Mouse (Mus musculus) cerebellum, adult 11-12 months (tissue): ENCODE data around the gene 4930438A08Rik.
"Not testable (repeated sequence)": the region's sequence is repeated elsewhere in the genome, so short reads cannot be mapped to it uniquely, and the experiment has no call there.

Source experiments
- DNase-seq: peaks from one replicate; pipeline ENCODE4 v3.0.0; 2022

4930438A08Rik gene

DNA sequence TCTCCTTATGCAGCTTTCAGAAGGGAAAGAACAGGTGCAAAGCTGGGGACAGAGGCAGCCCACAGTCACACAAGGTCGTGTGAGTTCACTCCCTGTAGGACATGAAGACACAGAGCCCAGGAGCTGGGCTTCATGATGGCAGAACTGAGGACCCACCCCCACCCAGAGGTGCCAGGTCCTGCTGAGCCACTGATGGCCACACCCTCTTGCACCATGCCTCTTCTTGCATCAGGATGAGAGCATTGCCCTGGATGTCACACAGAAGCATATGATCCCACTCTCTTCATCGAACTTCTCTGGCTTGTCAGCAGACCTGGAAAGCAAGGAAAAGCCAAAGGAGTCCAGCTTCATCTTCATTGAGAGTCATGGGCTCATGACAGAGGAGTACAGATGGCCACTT lies at the start of gene 4930438A08Rik:
4930438A08Rik (plus strand) TSS at position 228 of the 400 bp plus-strand sequence.
- DNase-seq: no peak

- not testable (repeated sequence) for DNase-seq
Observed at GRCm38 (mm10) chr11:58224872-58225271, 49.7 kb upstream of the 4930438A08Rik start.

DNA sequence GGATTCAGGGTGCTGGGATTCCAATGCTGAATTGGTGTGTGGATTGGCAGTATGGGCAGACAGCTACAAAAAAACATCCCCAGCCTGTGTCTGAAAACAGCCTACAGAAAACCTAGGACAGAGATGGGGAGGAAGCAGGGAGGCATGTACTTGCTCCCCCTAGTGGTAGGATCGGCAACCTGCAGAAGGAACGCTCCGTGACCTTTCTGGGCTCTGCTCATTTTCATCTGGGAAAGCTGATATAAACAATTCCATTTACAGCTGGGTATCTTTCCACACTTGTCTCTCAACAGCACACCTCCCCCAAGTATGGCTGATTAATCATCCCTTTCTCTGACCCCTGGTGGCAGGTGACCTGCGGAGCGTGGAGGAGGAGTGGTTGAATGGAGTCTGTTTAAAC lies 48.9 kb upstream of the 4930438A08Rik start:
- peak; percentile 38 for DNase-seq

GRCm38 (mm10) chr11:58226425-58226824 lies 48.2 kb upstream of the 4930438A08Rik start:
- no peak for DNase-seq

- not testable (repeated sequence) for DNase-seq
Observed at GRCm38 (mm10) chr11:58228021-58228420, 46.6 kb upstream of the 4930438A08Rik start.

- no peak for DNase-seq
Observed at GRCm38 (mm10) chr11:58230396-58230910, 44.1 kb upstream of the 4930438A08Rik start.

- DNase-seq: no peak
Observed at GRCm38 (mm10) chr11:58231156-58231555, 43.4 kb upstream of the 4930438A08Rik start.

GRCm38 (mm10) chr11:58234551-58234950 lies 40.0 kb upstream of the 4930438A08Rik start:
- not testable (repeated sequence) for DNase-seq

GRCm38 (mm10) chr11:58235152-58235551 lies 39.4 kb upstream of the 4930438A08Rik start:
- DNase-seq: no peak

DNA sequence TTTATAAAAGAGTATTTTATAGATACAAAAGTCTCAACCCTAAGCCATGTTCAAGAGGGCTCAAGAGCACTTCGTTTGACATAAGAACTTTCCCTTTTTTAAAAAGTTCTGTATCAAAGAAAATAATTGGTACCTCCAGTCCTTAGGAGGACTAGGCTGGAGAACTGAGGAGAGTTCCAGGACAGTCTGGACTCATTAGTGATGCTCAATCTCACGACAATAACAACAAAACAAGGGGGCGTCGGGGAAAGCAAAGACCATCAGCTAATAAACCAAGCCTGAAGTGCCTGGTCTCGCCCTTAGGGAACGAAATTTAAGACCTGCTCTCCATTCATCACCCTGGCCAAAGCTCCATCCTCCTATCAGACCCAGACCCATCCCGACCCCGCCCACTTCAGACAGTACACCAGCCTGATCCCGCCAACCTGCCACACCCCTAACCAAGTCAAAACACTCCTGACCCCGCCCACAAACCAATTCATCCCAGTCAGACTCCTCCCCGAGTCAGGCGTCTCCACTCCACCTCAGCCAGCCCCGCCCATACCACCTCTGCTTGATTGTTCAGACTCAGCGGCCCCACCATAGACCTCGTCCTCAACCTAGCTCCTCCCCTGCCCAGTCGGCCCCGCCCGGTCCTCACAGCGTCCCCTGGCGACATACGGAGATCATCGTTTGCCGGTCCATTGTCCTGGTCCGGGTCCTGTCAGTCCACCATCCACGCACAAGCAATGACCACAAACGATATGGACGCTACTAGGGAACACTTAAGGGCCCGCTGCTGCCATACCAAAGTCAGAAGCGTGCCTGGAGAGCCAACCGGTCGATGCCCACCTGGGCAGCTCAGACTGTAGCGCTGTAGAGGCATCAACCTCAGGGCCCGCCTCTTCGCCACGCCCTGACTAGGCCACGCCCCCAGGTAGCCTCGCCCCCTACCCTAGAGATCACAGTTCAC lies 35.5 kb upstream of the 4930438A08Rik start:
- no peak for DNase-seq

- DNase-seq: no peak
Observed at GRCm38 (mm10) chr11:58247294-58247693, 27.3 kb upstream of the 4930438A08Rik start.

DNA sequence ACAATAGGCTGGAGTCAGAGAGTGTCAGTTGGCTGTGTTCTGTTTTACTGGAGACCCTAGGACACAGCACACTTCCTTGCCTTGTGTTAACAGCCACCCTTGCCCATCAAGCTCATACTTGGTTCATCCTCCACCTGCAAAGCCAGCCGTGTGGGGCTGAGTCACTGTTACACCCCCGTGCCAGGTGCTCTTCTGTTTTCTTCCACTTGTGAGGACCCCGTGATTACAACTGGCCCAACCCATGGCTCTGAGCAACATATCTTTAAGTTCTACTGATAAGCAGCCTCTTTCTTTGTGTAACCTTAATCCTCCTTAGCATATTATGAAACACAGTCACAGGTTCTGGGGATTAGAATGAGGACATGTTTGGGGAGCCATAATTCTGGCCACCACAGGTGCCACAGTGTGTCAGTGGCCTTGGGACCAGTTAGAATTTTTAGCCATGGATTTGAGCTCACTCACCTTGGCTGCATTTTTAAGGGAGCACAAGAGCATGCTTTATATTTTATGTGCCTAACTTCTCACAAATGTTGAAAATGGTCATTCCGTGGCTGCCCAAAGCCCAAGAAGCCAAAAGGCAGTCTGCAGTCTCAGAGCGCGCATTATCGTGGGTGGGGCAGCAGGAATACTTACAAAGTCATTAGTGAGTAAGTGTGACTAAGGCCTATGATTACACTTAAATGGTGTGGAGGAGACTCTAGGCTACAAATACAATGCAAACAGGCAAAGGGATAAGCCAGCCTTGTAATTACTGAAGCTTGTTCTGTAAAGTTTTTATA lies 25.2 kb upstream of the 4930438A08Rik start:
- DNase-seq: no peak

DNA sequence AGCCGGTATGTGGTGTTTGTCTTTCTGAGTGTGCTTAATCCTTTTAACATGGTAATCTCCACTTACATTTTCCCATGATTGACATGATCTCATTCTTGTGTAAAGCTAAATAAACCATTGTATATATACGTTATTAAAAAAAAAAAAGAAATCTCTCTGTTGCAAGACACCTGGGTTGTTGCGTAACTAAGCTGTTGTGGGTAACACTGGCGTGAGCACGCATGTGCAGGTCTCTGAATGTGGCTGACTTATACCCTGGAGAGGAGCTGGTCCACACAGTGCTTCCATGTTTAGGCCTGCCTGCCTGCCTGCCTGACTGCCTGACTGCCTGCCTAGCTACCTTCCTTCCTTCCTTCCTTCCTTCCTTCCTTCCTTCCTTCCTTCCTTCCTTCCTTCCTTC lies 24.0 kb upstream of the 4930438A08Rik start:
- no peak for DNase-seq

DNA sequence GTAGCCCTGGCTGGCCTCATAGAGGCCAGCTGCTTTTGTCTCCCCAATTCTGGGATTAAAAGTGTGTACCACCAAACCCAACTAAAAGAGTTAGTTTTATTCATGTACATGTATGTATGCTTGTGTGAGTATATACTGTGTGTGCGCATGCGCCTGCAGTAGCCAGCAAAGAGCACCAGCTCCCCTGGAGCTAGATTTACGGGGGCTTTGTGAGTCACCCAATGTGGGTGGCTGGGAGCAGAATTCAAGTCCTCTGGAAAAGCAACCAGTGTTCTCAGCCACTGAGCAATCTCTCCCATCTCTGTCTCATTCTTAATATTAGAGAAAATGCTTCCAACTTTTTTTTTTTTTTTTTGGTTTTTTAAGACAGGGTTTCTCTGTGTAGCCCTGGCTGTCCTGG lies 20.2 kb upstream of the 4930438A08Rik start:
- no peak for DNase-seq

DNA sequence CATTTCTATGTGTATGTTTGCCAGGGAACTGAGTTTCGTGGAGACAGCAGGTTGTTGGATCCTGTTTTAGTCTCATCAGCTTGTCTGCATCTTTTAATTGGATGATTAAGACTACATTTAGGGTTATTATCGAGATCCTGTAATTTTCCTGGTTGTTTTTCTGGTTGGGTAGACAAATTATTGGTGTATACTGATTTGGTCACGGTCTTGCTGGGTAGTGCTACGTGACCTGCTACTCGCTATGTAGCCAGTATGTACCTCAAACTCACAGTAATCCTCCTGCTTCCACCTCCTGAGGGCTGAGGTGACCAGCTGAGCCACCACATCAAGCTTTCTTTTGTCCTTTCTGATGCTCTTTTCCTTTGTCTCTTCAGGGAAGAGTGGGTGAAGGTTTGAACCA lies 16.8 kb upstream of the 4930438A08Rik start:
- DNase-seq: no peak

DNA sequence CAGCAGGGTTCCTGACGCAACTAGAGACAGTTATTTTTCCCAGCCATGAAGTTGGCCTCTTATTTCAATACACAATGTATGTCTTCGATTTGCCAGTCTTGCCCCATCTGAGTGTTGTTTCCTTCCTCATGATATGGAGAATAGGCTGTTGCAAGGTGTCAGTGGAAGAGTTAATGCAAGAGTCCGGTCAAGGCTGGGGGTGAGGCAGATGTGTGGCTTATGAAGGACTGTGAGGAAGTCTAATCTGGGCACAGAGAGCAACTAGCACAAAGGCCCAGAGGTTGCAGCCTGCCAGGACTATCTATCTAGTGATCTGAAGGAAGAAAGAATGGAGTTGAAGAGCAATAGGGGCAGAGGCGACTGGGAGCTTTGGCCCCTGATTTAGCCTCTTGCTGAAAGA lies 14.4 kb upstream of the 4930438A08Rik start:
- DNase-seq: no peak

DNA sequence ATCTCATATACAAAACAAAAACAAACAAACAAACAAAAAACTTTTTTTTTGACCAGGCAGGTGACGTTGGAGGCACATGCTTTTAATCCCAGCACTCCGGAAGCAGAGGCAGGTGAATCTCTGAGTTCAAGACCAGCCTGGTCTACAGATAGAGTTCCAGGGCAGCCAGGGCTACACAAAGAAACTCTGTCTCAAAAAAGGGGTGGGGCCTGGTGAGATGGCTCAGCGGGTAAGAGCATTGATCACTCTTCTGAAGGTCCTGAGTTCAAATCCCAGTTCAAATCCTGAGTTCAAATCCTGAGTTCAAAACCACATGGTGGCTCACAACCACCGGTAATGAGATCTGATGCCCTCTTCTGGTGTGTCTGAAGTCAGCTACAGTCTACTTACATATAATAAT lies 12.8 kb upstream of the 4930438A08Rik start:
- DNase-seq: no peak

DNA sequence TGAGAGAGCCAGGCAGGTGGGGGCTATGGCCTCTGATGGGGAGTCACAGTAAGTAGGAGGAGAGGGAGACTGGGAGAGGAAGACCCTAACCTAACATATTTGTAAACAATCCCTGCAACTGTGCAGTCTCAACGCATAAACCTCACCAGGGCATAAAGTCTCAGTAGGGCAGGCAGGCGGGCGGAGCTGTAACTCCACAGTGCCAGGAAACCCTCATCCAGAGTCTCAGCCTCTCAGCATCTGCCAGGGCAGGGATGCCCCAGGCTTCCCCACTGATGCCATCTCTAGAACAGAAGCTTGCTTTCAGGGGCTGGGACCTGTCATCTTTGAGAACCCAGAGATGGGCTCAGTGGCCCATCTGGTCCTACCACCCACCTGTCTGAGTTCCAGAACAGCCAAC lies 12.3 kb upstream of the 4930438A08Rik start:
- DNase-seq: no peak

GRCm38 (mm10) chr11:58263516-58263915 lies 11.1 kb upstream of the 4930438A08Rik start:
- no peak for DNase-seq

- DNase-seq: no peak
Observed at GRCm38 (mm10) chr11:58264546-58264945, 10.1 kb upstream of the 4930438A08Rik start.

DNA sequence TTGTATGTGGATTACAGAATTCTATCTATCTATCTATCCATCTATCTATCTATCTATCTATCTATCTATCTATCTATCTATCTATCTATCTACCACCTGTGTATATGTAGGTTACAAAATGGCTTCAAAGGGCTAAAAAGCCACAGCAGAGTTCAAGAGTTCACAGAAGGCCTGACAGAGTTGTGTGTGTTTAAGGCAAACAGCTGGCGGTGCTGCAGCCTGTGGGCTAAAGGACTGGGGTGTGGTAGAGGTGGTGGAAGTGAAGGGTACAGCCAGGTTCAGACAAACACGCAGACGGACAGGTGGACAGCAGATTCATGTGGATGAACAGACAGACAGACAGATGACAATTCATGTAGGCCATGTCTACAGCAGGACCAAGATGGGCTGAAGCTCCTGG lies 6.3 kb upstream of the 4930438A08Rik start:
- DNase-seq: no peak

DNA sequence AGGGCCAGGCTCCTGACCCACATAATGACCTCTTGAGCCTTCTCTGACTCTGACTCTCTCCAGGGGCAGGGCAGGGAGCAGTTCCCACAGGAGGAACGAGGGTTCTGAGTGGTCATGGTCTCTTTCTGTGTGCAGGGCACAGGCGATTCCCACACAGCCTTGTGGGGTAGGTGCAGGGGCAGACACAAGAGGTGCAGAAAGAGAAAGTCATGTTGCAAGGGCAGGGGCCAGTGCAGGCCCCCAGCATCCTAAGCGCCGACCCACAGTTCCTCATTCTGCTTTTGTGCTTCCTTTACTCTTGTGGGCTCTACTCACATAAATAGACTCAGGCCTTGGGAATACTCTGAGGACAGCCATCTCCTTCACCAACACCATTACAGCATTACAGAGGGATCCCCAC lies 1.2 kb downstream of the 4930438A08Rik start:
- no peak for DNase-seq

DNA sequence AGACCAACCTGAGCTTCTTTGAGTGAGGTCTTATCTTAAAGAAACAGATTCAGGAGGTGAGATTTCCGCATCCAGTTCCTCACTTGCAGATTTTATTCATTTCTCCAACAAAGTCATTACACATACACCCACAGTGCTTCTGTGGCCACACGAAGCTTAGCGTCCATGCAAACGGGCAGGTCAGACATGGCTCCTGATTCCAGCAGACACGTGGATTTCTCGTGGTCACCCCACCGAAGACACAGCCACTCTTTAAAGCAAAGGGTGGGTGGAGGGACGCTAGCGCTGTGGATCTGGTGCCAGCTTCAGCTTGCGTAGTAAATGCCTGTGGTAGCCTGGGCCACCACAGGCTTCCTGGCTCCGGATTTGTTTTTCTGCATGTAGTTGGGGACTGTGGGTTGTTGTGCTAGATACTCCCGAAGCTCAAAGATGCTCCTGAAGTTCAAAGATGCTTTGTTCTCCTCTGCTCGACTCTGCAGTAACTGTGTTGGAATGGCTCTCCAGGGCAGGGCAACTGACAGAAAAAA lies 7.4 kb downstream of the 4930438A08Rik start:
- no peak for DNase-seq
